Mouse (Mus musculus): Measurements from ENCODE around the gene Prkx. TPM values are rescaled to one million over a fixed set of nuclear protein-coding genes. Genes with fewer than 3 reads are reported as not detected.

Gene Prkx
- total RNA-seq (2017) = 12.3 and 19.4 TPM in 2 replicates

- ATAC-seq (replicated peaks in 1 of 2; ENCODE audit: insufficient read depth in 1 of 2, low FRiP score in 2 of 2, low TSS enrichment in 1 of 2, low read depth in 1 of 2, poor library complexity in 2 of 2, severe bottlenecking in 2 of 2) = peak; percentile 50 to 71
Measured at GRCm38 (mm10) chrX:77796238-77796835, at the start of gene Prkx. TSS of gene Prkx (minus strand) at chrX:77796278.

DNA sequence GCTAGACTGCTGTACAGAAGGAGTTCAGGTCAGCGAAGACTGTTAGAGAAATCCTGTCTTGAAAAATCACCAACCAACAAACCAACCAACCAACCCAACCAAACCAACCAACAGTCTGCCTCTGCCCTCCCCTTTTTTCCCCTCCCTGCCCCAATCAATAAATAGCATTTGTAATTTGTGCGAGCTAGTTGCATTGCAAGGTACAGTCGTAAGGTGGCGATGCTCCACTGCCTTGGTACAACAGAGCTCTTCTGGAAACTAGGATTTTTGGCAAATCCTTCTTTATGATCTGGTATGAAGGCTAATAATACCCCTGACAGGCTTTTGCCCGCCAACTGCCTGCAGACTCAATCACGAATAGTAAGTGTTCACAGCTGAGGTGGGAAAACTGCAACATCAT is 16.0 kb upstream of the Prkx start:
- ATAC-seq (replicated peaks in 1 of 2; ENCODE audit: insufficient read depth in 1 of 2, low FRiP score in 2 of 2, low TSS enrichment in 1 of 2, low read depth in 1 of 2, poor library complexity in 2 of 2, severe bottlenecking in 2 of 2) = no peak

DNA sequence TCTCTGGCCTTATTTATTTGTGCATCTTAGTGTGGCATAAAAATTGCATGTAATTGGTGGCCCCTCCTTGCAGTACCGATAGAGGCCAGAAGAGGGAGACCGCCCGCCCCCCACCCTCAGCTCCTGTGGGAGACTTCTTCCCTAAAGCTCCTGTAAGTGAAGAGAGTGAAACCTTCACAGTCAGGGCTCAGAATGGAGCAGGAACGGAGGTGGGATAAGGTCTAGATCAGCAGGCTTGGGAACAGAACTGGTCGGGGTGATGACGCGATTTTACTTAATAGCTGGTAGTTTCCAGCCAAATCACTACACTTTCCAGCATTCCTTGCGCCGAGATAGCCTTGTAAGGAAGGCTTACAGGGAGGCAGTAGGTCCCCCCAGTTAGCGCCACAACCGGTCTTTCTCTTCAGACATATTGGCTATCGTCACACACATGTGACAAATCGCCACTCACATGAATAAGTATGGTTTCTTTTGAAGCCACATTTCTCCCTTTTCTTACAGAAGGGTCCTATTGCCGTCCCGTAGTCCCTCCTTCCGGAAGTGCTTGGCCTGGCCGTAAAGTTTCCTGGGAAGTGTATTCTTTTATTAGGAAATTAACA is 14.6 kb upstream of the Prkx start:
- peak; percentile 87 to 93 for ATAC-seq (replicated peaks in 1 of 2; ENCODE audit: insufficient read depth in 1 of 2, low FRiP score in 2 of 2, low TSS enrichment in 1 of 2, low read depth in 1 of 2, poor library complexity in 2 of 2, severe bottlenecking in 2 of 2)

DNA sequence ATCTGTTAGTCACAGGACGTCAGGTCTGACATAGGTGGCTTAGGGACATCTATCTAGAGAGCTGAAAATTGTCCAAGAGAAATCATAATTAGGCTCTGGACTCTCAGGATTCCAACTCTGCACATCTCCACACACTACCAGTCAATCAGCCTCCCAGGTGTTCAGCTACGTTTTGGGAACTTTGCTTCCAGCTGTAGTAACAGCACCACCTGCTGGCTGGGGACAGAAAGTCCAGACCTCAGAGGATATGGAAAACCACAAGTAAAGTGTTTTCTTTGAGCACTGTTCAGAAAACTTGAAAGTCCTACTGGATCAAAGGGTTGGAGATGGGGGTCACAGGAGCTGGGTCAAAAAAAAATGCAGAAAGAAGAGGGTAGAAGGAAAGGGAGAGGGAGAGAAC is 12.5 kb upstream of the Prkx start:
- peak; percentile 74 to 75; a peak in 3 of 4 replicates for ATAC-seq (replicated peaks in 1 of 2; ENCODE audit: insufficient read depth in 1 of 2, low FRiP score in 2 of 2, low TSS enrichment in 1 of 2, low read depth in 1 of 2, poor library complexity in 2 of 2, severe bottlenecking in 2 of 2)

- no peak for ATAC-seq (replicated peaks in 1 of 2; ENCODE audit: insufficient read depth in 1 of 2, low FRiP score in 2 of 2, low TSS enrichment in 1 of 2, low read depth in 1 of 2, poor library complexity in 2 of 2, severe bottlenecking in 2 of 2)
Measured at GRCm38 (mm10) chrX:77802293-77802692, 6.2 kb upstream of the Prkx start.

- ATAC-seq (replicated peaks in 1 of 2; ENCODE audit: insufficient read depth in 1 of 2, low FRiP score in 2 of 2, low TSS enrichment in 1 of 2, low read depth in 1 of 2, poor library complexity in 2 of 2, severe bottlenecking in 2 of 2) = peak; percentile 88 to 89
Measured at GRCm38 (mm10) chrX:77801543-77801942, 5.5 kb upstream of the Prkx start.

DNA sequence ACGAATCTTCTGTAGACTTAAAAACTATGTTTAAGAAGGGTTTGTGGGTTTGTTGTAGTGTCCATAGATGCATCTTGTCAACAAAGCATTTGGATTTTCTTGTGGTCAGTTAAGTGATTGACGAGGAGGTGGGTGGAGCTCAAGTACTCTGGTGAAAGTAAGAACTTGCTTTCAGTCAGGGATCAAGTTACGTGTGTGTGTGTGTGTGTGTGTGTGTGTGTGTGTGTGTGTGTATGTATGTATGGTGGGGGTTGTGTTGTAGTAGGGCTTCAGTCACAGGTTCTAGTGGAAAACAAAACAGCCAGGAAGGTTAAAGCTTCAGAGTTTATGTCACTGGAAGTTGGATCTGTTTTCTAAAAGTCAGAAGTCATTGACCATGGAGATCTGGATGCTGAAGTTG is 3.5 kb upstream of the Prkx start:
- ATAC-seq (replicated peaks in 1 of 2; ENCODE audit: insufficient read depth in 1 of 2, low FRiP score in 2 of 2, low TSS enrichment in 1 of 2, low read depth in 1 of 2, poor library complexity in 2 of 2, severe bottlenecking in 2 of 2) = no peak

DNA sequence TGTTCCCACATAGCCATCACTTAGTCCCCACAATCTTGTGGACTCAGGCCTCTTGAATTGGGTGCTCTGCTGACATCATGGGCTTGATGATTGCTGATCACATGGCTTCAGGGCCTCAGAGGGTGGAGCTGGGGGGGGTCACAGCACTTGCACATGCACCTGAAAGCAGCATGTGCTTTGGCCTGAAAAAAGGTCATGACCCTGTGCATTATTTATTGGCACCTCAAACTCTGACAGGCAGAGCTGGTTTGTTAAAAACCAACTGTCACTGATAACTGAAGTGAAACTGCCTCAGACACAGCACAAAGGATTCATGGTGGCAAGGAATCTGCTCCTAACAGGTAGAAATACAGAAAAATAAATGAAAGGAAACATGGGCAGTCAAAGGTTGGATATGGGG is 1.7 kb upstream of the Prkx start:
- ATAC-seq (replicated peaks in 1 of 2; ENCODE audit: insufficient read depth in 1 of 2, low FRiP score in 2 of 2, low TSS enrichment in 1 of 2, low read depth in 1 of 2, poor library complexity in 2 of 2, severe bottlenecking in 2 of 2) = no peak

DNA sequence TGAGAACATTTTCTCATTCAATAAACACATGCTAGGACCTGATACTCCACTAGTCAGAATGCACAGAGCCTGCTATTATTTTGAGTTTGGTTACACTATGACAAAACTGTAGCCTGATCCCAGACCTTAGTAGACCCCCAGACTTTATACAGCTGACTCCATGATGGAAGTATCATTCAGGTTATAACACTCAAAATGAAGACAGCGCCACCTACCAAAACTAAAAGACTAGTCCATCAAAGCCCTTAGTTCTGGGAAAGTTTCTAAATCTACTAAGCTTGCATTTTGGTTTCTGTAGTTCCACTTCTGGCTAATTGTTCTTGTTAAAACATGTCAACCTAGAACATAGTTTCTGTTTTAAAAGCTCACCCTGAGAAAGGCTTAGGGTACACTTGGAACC is 838 bp upstream of the Prkx start:
- no peak for ATAC-seq (replicated peaks in 1 of 2; ENCODE audit: insufficient read depth in 1 of 2, low FRiP score in 2 of 2, low TSS enrichment in 1 of 2, low read depth in 1 of 2, poor library complexity in 2 of 2, severe bottlenecking in 2 of 2)

DNA sequence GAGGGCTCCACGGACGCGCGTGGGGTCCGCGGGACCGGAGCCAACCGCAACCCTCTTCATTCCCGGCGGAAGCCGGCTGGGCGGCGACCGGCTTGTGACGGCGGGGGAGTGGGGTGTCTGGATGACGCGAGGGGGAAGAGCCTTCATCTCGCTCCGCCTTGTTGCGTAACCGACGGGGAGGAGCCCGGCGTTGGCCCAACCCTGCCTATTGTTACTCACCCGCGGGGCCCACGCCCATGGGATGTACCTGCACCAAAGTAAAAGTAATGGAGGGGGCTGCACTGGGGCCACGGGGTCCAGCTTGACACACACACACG is 262 bp downstream of the Prkx start:
- ATAC-seq (replicated peaks in 1 of 2; ENCODE audit: insufficient read depth in 1 of 2, low FRiP score in 2 of 2, low TSS enrichment in 1 of 2, low read depth in 1 of 2, poor library complexity in 2 of 2, severe bottlenecking in 2 of 2) = peak; percentile 87 to 94

DNA sequence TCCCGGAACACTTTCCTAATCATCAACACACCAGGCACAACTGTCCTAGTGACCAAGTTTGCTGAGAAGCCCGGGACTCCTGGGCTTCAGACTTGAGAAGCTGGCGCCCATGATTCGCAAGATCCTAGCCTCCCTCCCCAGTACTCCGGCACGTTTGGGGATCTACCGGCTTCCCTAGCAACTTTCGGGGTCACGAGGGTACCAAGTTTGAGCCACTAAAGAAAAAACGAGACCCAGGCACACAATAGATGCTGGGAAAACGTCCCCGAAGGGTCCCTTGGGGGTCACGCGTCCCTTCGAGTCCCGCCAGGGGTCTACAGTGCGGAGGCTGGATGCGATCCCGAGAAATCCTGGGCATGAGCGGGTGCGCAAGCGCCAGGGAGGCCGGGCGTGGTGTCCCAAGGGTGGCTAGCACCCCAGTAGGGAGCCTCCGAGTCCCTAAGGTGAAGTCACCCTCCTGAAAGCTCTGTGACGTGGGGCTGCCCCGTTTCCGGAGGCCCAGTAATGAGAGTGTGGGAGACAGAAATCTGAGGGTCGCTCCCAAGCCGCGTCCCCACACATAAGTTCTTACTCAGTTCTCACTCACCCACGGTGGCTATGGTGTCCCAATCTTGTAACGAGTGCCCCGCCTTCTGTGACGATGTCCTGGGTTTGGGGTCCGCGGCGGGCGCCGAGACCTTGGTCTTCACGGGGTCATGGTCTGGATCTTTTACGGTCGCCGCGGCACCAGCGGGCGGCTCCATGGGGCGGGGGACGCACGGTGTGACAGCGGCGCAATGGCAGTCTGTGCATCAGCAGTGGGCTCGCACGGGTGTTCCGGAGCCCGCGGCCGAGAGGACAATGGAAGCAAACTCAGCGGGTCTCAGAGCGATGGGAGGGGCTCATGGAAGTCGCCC is 868 bp downstream of the Prkx start:
- ATAC-seq (replicated peaks in 1 of 2; ENCODE audit: insufficient read depth in 1 of 2, low FRiP score in 2 of 2, low TSS enrichment in 1 of 2, low read depth in 1 of 2, poor library complexity in 2 of 2, severe bottlenecking in 2 of 2) = peak; percentile 15 to 46

GRCm38 (mm10) chrX:77788675-77789074 is 7.4 kb downstream of the Prkx start:
- ATAC-seq (replicated peaks in 1 of 2; ENCODE audit: insufficient read depth in 1 of 2, low FRiP score in 2 of 2, low TSS enrichment in 1 of 2, low read depth in 1 of 2, poor library complexity in 2 of 2, severe bottlenecking in 2 of 2) = 0 out of 4 replicates have a peak, but pooled peaks of 1 of the 2 experiments have one; percentile 17

DNA sequence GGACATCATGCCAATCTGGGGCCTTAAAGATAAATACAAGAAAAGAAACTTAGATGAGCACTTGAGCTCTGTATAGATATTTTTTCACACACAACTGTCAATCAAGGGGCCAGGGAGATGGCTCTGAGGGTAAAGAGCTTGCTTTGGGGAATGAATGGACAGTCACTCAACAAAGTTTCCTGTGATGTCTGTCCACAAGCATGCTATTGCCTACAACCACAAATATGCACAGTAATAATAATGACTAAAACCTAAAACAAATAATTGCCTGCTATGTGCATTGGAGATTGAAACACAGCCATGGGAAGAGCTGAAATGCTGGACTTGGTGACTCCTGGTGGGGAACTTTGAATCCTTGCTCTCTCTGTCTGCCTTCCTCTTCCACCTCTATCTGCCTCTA is 9.7 kb downstream of the Prkx start:
- no peak for ATAC-seq (replicated peaks in 1 of 2; ENCODE audit: insufficient read depth in 1 of 2, low FRiP score in 2 of 2, low TSS enrichment in 1 of 2, low read depth in 1 of 2, poor library complexity in 2 of 2, severe bottlenecking in 2 of 2)

DNA sequence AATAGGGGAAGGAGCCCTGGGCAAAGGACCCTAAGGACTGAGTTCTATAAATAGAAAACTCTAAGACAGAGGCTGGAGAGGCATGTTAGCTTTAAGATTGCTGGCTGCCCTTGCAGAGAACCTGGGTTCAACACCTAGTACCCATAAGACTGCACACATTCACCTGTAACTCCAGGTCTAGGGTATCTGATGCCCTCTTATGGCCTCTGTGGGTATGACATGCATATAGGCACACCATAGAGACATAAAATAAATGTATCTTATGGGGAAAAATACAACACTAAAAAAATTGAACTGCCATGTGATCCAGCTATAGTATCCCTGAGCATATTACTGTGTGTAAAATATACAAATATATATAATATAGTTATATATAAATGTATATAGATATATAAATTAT is 18.3 kb downstream of the Prkx start:
- 0 out of 4 replicates have a peak, but pooled peaks of 1 of the 2 experiments have one; percentile 42 for ATAC-seq (replicated peaks in 1 of 2; ENCODE audit: insufficient read depth in 1 of 2, low FRiP score in 2 of 2, low TSS enrichment in 1 of 2, low read depth in 1 of 2, poor library complexity in 2 of 2, severe bottlenecking in 2 of 2)

DNA sequence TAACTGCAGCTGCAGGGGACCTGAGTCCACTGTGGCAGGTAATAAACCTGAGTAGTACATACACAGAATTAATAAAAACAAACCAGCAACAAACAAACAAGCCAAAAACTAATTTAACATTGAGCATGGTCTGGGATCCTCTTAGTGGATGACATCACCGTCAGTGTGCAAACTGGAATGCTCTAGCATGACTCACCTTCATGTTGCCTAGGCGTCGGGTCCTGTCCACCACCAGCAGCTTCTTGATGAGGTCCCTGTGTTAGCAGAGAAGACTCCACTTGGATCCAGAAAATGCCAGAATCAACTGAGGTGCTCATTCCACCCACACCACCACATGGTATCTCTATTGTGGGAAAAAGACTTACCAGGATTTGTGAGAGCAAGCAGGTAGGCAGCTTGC is 30.9 kb downstream of the Prkx start:
- no peak for ATAC-seq (replicated peaks in 1 of 2; ENCODE audit: insufficient read depth in 1 of 2, low FRiP score in 2 of 2, low TSS enrichment in 1 of 2, low read depth in 1 of 2, poor library complexity in 2 of 2, severe bottlenecking in 2 of 2)

DNA sequence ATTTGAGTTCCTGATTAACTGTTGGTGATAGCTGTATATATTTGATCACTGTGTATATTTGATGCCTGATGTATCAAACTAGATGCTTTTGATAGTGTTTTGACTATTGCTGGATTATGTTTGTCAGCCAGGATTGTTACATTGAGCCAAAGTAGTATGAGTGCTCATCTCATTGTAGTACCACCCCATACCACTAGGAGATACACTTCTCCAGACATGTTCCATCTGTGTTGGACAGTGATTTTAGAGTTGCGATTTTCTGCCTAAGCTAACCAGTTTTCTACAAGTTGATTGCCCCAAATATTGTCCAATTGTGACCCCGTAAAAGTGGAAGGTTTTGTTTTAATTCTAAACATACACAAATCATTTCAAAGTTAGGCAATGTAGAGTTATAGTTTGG is 51.8 kb downstream of the Prkx start:
- ATAC-seq (replicated peaks in 1 of 2; ENCODE audit: insufficient read depth in 1 of 2, low FRiP score in 2 of 2, low TSS enrichment in 1 of 2, low read depth in 1 of 2, poor library complexity in 2 of 2, severe bottlenecking in 2 of 2) = peak in 1 of 2 experiments; percentile 71; a peak in 2 of 4 replicates

- peak; percentile 46 to 62; a peak in 1 of 4 replicates for ATAC-seq (replicated peaks in 1 of 2; ENCODE audit: insufficient read depth in 1 of 2, low FRiP score in 2 of 2, low TSS enrichment in 1 of 2, low read depth in 1 of 2, poor library complexity in 2 of 2, severe bottlenecking in 2 of 2)
Measured at GRCm38 (mm10) chrX:77741383-77741782, 54.7 kb downstream of the Prkx start.

GRCm38 (mm10) chrX:77733930-77734536 is 62.0 kb downstream of the Prkx start:
- ATAC-seq (replicated peaks in 1 of 2; ENCODE audit: insufficient read depth in 1 of 2, low FRiP score in 2 of 2, low TSS enrichment in 1 of 2, low read depth in 1 of 2, poor library complexity in 2 of 2, severe bottlenecking in 2 of 2) = no peak
